19 mouse cellular contexts compared by ENCODE assay signal in genomic region chr9:42490589-42491382, GRCm38 (mm10). TPM values are rescaled to one million over a fixed set of nuclear protein-coding genes. Genes with fewer than 3 reads are reported as not detected.
DNase-seq lines count a peak whose midpoint lies in the region; ATAC-seq and TF ChIP-seq lines count a peak whose summit lies in the region.
"Had no signal": no experiment of that assay in that cellular context is flagged by ENCODE, and none has a peak within 500 bp of the region (broad histone marks: within the 10 kb centered on the region; RNA-seq: fewer than 3 reads in every experiment).

No protein-coding gene starts in this region.

- no peaks in the 10 kb centered on the region for H3K27me3 ChIP-seq in forebrain, embryonic 14.5 days (replicated peaks; ENCODE audit: control insufficient read depth, insufficient read depth, low read length)
- H3K27me3 ChIP-seq in forebrain, embryonic 10.5 days (ENCODE audit: poor library complexity, severe bottlenecking) = no peaks in the 10 kb centered on the region
- H3K27me3 ChIP-seq: hindbrain, embryonic 15.5 days; midbrain, embryonic 15.5 days had no signal

- peak; percentile 52 for DNase-seq in forebrain, embryonic 14.5 days (ENCODE audit: low spot score)
- no peak for DNase-seq in forebrain, embryonic 10.5 days (ENCODE audit: extremely low spot score, low spot score)
- DNase-seq in layer of hippocampus, adult 2 months (ENCODE audit: low spot score in 2 of 2) = peak; percentile 30 to 51
- no peak for DNase-seq in layer of hippocampus, postnatal 25 days (ENCODE audit: extremely low spot score in 1 of 2, low spot score in 1 of 2)
- peak; percentile 21 for DNase-seq in ZHBTc4 (ENCODE audit: low read depth, low spot score)
- DNase-seq in cerebellum, postnatal 14 days = peak; percentile 16 to 26
- DNase-seq in retina, postnatal 1 day = no peak
- no peak for DNase-seq in gastrocnemius, adult 2 months
- DNase-seq: adrenal gland, adult 2 months; gastrocnemius, postnatal 36 days; left cerebral cortex, postnatal 4 days; lung, postnatal 14 days; thymus, adult 18-20 months had no signal

- no peaks in the 10 kb centered on the region for H3K36me3 ChIP-seq in forebrain, embryonic 14.5 days (ENCODE audit: control insufficient read depth, insufficient read depth, low read length)
- no peaks in the 10 kb centered on the region for H3K36me3 ChIP-seq in forebrain, embryonic 10.5 days (replicated peaks)
- H3K36me3 ChIP-seq: G1E; heart, embryonic 12.5 days; hindbrain, embryonic 15.5 days; midbrain, embryonic 15.5 days had no signal

- intact Hi-C loops in gastrocnemius, adult 2 months (cut with DNase I) = no loop called here

- no peak for ATAC-seq in forebrain, embryonic 14.5 days
- ATAC-seq: intestine, postnatal 0 days; midbrain, embryonic 15.5 days had no signal

- H3K9me3 ChIP-seq in forebrain, embryonic 14.5 days (replicated peaks; ENCODE audit: control insufficient read depth, low read length) = no peaks in the 10 kb centered on the region
- H3K9me3 ChIP-seq in forebrain, embryonic 10.5 days = no peaks in the 10 kb centered on the region
- H3K9me3 ChIP-seq: G1E; heart, embryonic 12.5 days; hindbrain, embryonic 15.5 days; midbrain, embryonic 15.5 days had no signal

- TF ChIP-seq CTCF in layer of hippocampus, adult 2 months (conservative IDR thresholded peaks at IDR 0.05) = no peak
- TF ChIP-seq CTCF in gastrocnemius, adult 2 months (IDR thresholded peaks at IDR 0.05) = no peak

- H3K4me3 ChIP-seq in forebrain, embryonic 14.5 days (ENCODE audit: low read depth, low read length) = no peak overlapping the region
- H3K4me3 ChIP-seq in forebrain, embryonic 10.5 days = no peak overlapping the region
- no peak overlapping the region for H3K4me3 ChIP-seq in layer of hippocampus, adult 2 months
- no peak overlapping the region for H3K4me3 ChIP-seq in gastrocnemius, adult 2 months
- H3K4me3 ChIP-seq: heart, embryonic 12.5 days; hindbrain, embryonic 15.5 days; megakaryocyte, embryonic 14.5 days; midbrain, embryonic 15.5 days had no signal

- H3K4me1 ChIP-seq in forebrain, embryonic 14.5 days (ENCODE audit: control insufficient read depth, insufficient read depth, low read length) = peaks cover 8% of the 10 kb centered on the region
- no peaks in the 10 kb centered on the region for H3K4me1 ChIP-seq in forebrain, embryonic 10.5 days
- H3K4me1 ChIP-seq: heart, embryonic 12.5 days; hindbrain, embryonic 15.5 days; megakaryocyte, embryonic 14.5 days; midbrain, embryonic 15.5 days had no signal

- no peak overlapping the region for H3K9ac ChIP-seq in forebrain, embryonic 14.5 days (ENCODE audit: low read length)
- H3K9ac ChIP-seq: heart, embryonic 12.5 days; hindbrain, embryonic 15.5 days; midbrain, embryonic 15.5 days had no signal

- WGBS in forebrain, embryonic 14.5 days = 74% methylated on average over 16 of the region's 16 CpGs
- 91% methylated on average over 16 of the region's 16 CpGs for WGBS in forebrain, embryonic 10.5 days

- no peak overlapping the region for H3K4me2 ChIP-seq in forebrain, embryonic 14.5 days (ENCODE audit: low read length)
- H3K4me2 ChIP-seq: heart, embryonic 12.5 days; hindbrain, embryonic 15.5 days; midbrain, embryonic 15.5 days had no signal

- H3K27ac ChIP-seq in forebrain, embryonic 14.5 days (ENCODE audit: low read depth, low read length) = no peak overlapping the region
- no peak overlapping the region for H3K27ac ChIP-seq in forebrain, embryonic 10.5 days
- H3K27ac ChIP-seq in layer of hippocampus, adult 2 months = peak overlapping the region; percentile 94
- H3K27ac ChIP-seq in gastrocnemius, adult 2 months = no peak overlapping the region
- H3K27ac ChIP-seq: hindbrain, embryonic 15.5 days; midbrain, embryonic 15.5 days had no signal

RNA-seq across cellular contexts. Expression of gene Tbcel, which starts 16.8 kb away (rescaled TPM):
- polyA plus RNA-seq in forebrain, embryonic 14.5 days (2014; fragmentation: Nextera tagmentation; extraction: Ambion mirVana) = 5.4 and 5.6 TPM in 2 replicates
- polyA plus RNA-seq in forebrain, embryonic 10.5 days (2016; fragmentation: Nextera tagmentation; extraction: Ambion mirVana) = 3.3 and 3.7 TPM in 2 replicates
- 10 to 100 TPM; 57.9 to 61.0 TPM for total RNA-seq in layer of hippocampus, adult 2 months (2021)
- total RNA-seq in layer of hippocampus, postnatal 25 days (2021) = 10 to 100 TPM; 57.2 to 57.6 TPM
- 10 to 100 TPM; 15.3 to 17.4 TPM for total RNA-seq in gastrocnemius, adult 2 months (2021)

Comparison
In these comparisons a context has a peak if more than half of its experiments do, and no peak if none do; other contexts are left out.
1. DNase-seq: peak in forebrain, embryonic 14.5 days (single experiment), layer of hippocampus, adult 2 months (2 of 2), ZHBTc4 (single experiment) and cerebellum, postnatal 14 days (2 of 2); none in forebrain, embryonic 10.5 days (single experiment), layer of hippocampus, postnatal 25 days (0 of 2), retina, postnatal 1 day (single experiment) and gastrocnemius, adult 2 months (single experiment).